Mouse (Mus musculus): ENCODE measurements around the gene Gpd2.

The Gpd2 gene

GRCm38 (mm10) chr2:57304212-57304611 lies 66.8 kb downstream of the Gpd2 start:
- DNase-seq: no peak

GRCm38 (mm10) chr2:57312268-57312797 lies 74.9 kb downstream of the Gpd2 start:
- DNase-seq: peak; percentile 69

GRCm38 (mm10) chr2:57316055-57316454 lies 78.6 kb downstream of the Gpd2 start:
- peak; percentile 84 for DNase-seq

- DNase-seq: no peak
Measured at GRCm38 (mm10) chr2:57318336-57318735, 80.9 kb downstream of the Gpd2 start.

GRCm38 (mm10) chr2:57326091-57326490 lies 88.7 kb downstream of the Gpd2 start:
- peak; percentile 12 for DNase-seq

GRCm38 (mm10) chr2:57329327-57329726 lies 91.9 kb downstream of the Gpd2 start:
- peak; percentile 57 for DNase-seq

GRCm38 (mm10) chr2:57330812-57331211 lies 93.4 kb downstream of the Gpd2 start:
- no peak for DNase-seq

GRCm38 (mm10) chr2:57331266-57331665 lies 93.8 kb downstream of the Gpd2 start:
- DNase-seq: no peak

GRCm38 (mm10) chr2:57333481-57333880 lies 96.0 kb downstream of the Gpd2 start:
- peak; percentile 36 for DNase-seq

GRCm38 (mm10) chr2:57335397-57335796 lies 98.0 kb downstream of the Gpd2 start:
- DNase-seq: peak; percentile 70

GRCm38 (mm10) chr2:57338779-57339178 lies 101.3 kb downstream of the Gpd2 start:
- peak; percentile 87 for DNase-seq

- DNase-seq: no peak
Measured at GRCm38 (mm10) chr2:57342910-57343309, 105.5 kb downstream of the Gpd2 start.

GRCm38 (mm10) chr2:57350615-57351014 lies 113.2 kb downstream of the Gpd2 start:
- peak; percentile 88 for DNase-seq

- peak; percentile 16 for DNase-seq
Measured at GRCm38 (mm10) chr2:57353722-57354432, 116.4 kb downstream of the Gpd2 start.

GRCm38 (mm10) chr2:57354848-57355247 lies 117.4 kb downstream of the Gpd2 start:
- peak; percentile 24 for DNase-seq

- DNase-seq: peak; percentile 78
Measured at GRCm38 (mm10) chr2:57356222-57356822, 118.9 kb downstream of the Gpd2 start.

- DNase-seq: no peak
Measured at GRCm38 (mm10) chr2:57362503-57362902, 125.1 kb downstream of the Gpd2 start.

- DNase-seq: no peak
Measured at GRCm38 (mm10) chr2:57374647-57375046, 137.2 kb downstream of the Gpd2 start.

GRCm38 (mm10) chr2:57375138-57375837 lies 137.9 kb downstream of the Gpd2 start:
- peak; percentile 27 for DNase-seq

GRCm38 (mm10) chr2:57378147-57378889 lies 140.9 kb downstream of the Gpd2 start:
- peak; percentile 80 for DNase-seq

- DNase-seq: peak; percentile 61
Measured at GRCm38 (mm10) chr2:57384625-57385024, 147.2 kb downstream of the Gpd2 start.

- DNase-seq: peak; percentile 73
Measured at GRCm38 (mm10) chr2:57387816-57388215, 150.4 kb downstream of the Gpd2 start.

- peak; percentile 42 for DNase-seq
Measured at GRCm38 (mm10) chr2:57395071-57395470, 157.6 kb downstream of the Gpd2 start.

Data from heart, adult 11 months (tissue).